Mouse (Mus musculus): ENCODE data around the gene Stau1.

- no peak for TF ChIP-seq GATA1 (IDR thresholded peaks at IDR 0.05; ENCODE audit: low read length)
- no peak for TF ChIP-seq TAL1 (IDR thresholded peaks at IDR 0.05; ENCODE audit: low read length)
Measured at GRCm38 (mm10) chr2:166948936-166949335, 47.2 kb downstream of the Stau1 start.

Measured in erythroblast, embryonic 14.5 days (primary cell).